Mouse (Mus musculus) lung, embryonic 15.5 days (tissue): ENCODE measurements at regions not wholly inside any gene's neighbourhood (a gene's known extent, or its start where the extent isn't known, plus 50 kb on each side); places are given as distances from the start of the nearest gene placed in this dataset.

Source experiments
- ATAC-seq: fragments of 200-750 bp; cut with Nextera tagmentation; 2 replicates; pipeline ENCODE4 v1.8.0; 2017; ENCODE audit warnings: moderate number of reproducible peaks, borderline replicate concordance; ENCODE audit not compliant: low FRiP score, low TSS enrichment; ENCODE audit errors: extremely low read depth
- H3K27ac ChIP-seq: fragments of 300-500 bp; sonication (generic); 2 replicates; pipeline ENCODE4 v1.5.1; 2015; ENCODE audit warnings: moderate library complexity, mild to moderate bottlenecking, inconsistent platforms
- H3K27me3 ChIP-seq: fragments of 300-500 bp; sonication (generic); 2 replicates; pipeline ENCODE4 v1.6.1; 2015; ENCODE audit warnings: inconsistent platforms
- H3K36me3 ChIP-seq: fragments of 300-500 bp; sonication (generic); 2 replicates; pipeline ENCODE4 v1.6.1; 2015; ENCODE audit warnings: inconsistent platforms
- H3K4me1 ChIP-seq: fragments of 300-500 bp; sonication (generic); 2 replicates; pipeline ENCODE4 v1.6.1; 2015; ENCODE audit warnings: inconsistent platforms
- H3K4me2 ChIP-seq: fragments of 300-500 bp; sonication (generic); 2 replicates; pipeline ENCODE4 v1.6.1; 2015; ENCODE audit warnings: inconsistent platforms, mild to moderate bottlenecking, moderate library complexity
- H3K4me3 ChIP-seq: fragments of 300-500 bp; sonication (generic); 2 replicates; pipeline ENCODE4 v1.5.1; 2015; ENCODE audit warnings: mild to moderate bottlenecking, inconsistent platforms
- H3K9ac ChIP-seq: fragments of 300-500 bp; sonication (generic); 2 replicates; pipeline ENCODE4 v1.6.1; 2015; ENCODE audit warnings: inconsistent platforms
- H3K9me3 ChIP-seq: fragments of 300-500 bp; sonication (generic); 2 replicates; pipeline ENCODE4 v1.6.1; 2016; ENCODE audit warnings: inconsistent platforms
- WGBS: fragments of 180-500 bp; shearing (Covaris S2); methylation state at CpG from one replicate; pipeline ENCODE4 v1.1.7; 2015; 5-methylcytosine and 5-hydroxymethylcytosine counted together

DNA sequence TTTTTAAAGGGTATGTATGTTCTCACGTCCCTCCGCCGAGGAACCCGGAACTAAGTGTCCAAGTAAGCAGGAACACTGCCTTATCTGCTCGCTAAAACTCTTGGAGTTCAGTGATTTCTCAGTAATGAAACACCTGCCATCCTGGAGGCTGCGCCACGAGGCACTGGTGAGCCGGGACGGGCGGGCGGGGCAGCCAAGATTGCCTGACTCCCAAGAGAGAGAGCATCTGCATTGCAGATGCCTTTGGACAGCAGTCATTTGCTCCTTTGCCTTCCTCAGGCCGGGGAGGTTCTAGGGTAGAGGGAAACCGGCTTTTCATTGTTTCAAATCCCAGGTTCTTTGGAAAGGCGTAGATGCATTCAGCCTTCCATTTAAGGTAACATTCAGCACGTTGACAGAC lies 450.8 kb downstream of the Zfp704 start:
- Histone ChIP-seq H3K4me3 (no peak overlapping the region), H3K27ac (no peak overlapping the region), H3K27me3 (no peaks in the 10 kb centered on the region), H3K36me3 (no peaks in the 10 kb centered on the region), H3K4me1 (no peaks in the 10 kb centered on the region), H3K9me3 (no peaks in the 10 kb centered on the region), H3K9ac (no peak overlapping the region), H3K4me2 (no peak overlapping the region)
- WGBS = 26% methylated on average over 15 of the region's 15 CpGs
- ATAC-seq = no peak

DNA sequence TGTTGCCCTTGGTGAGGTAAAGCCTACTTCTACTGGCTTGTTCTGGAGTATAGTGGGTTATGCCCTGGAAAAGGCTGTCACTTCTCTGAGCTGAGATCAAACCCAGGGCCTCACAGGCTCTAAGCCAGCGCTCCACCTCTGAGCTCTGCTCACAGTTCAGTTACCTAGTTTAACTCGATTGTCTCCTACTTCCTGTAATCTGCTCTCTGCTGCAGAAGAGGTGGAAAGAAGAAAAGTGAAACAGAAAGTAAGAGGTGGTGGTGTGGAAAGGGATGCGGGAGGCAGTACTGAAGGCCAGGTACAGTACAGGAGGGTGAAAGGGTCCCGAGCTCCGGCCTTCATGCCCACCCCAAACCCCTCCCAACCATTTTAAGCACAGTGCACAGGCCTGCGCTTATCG lies 455.7 kb downstream of the Zfp704 start:
- H3K4me1 ChIP-seq = no peaks in the 10 kb centered on the region
- H3K27me3 ChIP-seq = no peaks in the 10 kb centered on the region
- ATAC-seq = no peak
- no peak overlapping the region for H3K27ac ChIP-seq
- no peak overlapping the region for H3K4me3 ChIP-seq
- H3K9ac ChIP-seq = no peak overlapping the region
- no peak overlapping the region for H3K4me2 ChIP-seq
- H3K36me3 ChIP-seq = no peaks in the 10 kb centered on the region
- WGBS = 72% methylated on average over 7 of the region's 7 CpGs
- H3K9me3 ChIP-seq = no peaks in the 10 kb centered on the region

DNA sequence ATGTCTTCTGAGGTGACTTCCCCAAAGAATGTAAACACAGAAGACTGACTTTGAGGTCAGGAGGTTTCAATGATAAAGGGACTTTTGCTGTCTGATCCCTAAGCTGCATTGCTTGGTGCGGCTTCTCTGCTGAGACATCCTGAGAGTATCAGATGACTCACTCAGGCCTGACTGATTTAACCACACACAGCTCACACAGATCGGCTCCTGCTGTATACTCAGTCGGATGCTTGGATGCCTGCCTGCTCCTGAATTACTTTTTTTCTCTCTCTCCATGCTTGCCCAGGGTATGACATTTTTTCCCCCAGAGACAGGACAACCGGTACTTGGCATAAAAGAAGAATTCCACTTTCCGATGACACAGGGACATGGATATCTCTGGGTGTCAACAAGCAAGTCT lies 456.2 kb downstream of the Zfp704 start:
- Histone ChIP-seq H3K4me2 (no peak overlapping the region), H3K27ac (no peak overlapping the region), H3K4me3 (no peak overlapping the region), H3K36me3 (no peaks in the 10 kb centered on the region), H3K9me3 (no peaks in the 10 kb centered on the region), H3K4me1 (no peaks in the 10 kb centered on the region), H3K9ac (no peak overlapping the region), H3K27me3 (no peaks in the 10 kb centered on the region)
- no peak for ATAC-seq
- WGBS = 36% methylated on average over 5 of the region's 5 CpGs

DNA sequence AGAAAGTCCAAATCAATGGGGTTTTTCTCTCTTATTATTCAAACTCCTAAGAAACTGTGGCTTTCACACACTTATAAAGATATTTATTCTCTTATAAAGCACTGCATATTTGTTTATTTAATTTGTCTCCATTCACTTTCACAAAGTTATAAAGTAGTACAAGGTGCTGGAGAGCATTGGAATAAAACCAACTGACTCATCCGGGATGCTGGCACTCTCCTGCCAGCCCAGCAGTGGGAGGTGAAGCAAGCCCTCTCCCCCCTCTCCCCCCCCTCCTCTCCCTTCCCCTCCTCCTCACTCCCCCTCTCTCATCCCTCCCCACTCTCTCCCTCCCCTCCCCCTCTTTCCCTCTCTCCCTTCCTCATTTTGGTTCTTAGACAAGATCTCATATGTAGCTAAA lies 457.6 kb downstream of the Zfp704 start:
- ATAC-seq = no peak
- Histone ChIP-seq H3K4me2 (no peak overlapping the region), H3K27me3 (no peaks in the 10 kb centered on the region), H3K36me3 (no peaks in the 10 kb centered on the region), H3K9me3 (no peaks in the 10 kb centered on the region), H3K4me1 (no peaks in the 10 kb centered on the region), H3K27ac (no peak overlapping the region), H3K4me3 (no peak overlapping the region), H3K9ac (no peak overlapping the region)
- 23% methylated on average over 1 of the region's 1 CpGs for WGBS

DNA sequence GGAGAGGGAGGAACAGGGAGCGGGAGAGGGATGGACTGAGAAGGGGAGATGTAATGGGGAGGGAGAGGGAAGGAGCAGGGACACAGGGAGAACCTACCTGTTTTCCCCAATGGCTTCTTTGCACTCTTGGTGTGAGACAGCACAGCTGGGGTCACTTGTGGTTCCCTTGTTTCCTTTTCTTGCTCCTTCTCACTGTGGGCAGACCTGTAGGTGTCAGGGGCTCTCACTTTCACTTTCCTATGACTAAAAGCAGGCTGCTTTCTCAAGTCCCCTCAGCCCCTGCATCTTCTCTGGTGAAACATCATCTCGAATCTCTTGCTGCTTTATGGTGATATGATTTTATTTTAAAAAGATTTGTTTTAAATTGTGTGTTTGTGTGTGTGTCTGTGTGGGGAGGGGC lies 458.3 kb downstream of the Zfp704 start:
- no peak overlapping the region for H3K27ac ChIP-seq
- no peak overlapping the region for H3K4me3 ChIP-seq
- H3K9me3 ChIP-seq = no peaks in the 10 kb centered on the region
- no peak overlapping the region for H3K9ac ChIP-seq
- H3K27me3 ChIP-seq = no peaks in the 10 kb centered on the region
- ATAC-seq = no peak
- WGBS = 41% methylated on average over 2 of the region's 2 CpGs
- no peaks in the 10 kb centered on the region for H3K36me3 ChIP-seq
- H3K4me1 ChIP-seq = no peaks in the 10 kb centered on the region
- H3K4me2 ChIP-seq = no peak overlapping the region

DNA sequence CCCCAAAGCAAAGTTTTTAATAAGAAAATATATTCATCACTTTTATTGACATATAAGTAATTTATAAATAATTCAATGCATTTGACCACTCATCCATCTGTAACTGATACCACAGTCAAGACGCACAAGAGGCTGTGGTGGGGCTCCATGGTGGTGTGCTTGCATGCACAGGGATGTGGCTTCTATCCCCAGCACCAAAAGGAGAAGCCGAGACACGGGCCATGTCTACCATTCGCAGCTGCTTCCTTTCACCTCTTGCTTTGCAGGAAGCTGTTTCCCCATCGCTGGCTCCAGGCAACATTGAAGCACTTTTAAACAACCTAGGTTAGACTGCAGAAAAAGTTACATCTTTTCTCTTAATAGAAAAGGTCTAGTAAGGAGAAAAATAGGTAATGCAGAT lies 461.3 kb downstream of the Zfp704 start:
- Histone ChIP-seq H3K4me1 (no peaks in the 10 kb centered on the region), H3K4me2 (no peak overlapping the region), H3K9me3 (no peaks in the 10 kb centered on the region), H3K27ac (no peak overlapping the region), H3K36me3 (no peaks in the 10 kb centered on the region), H3K27me3 (no peaks in the 10 kb centered on the region), H3K9ac (no peak overlapping the region), H3K4me3 (no peak overlapping the region)
- no peak for ATAC-seq
- 70% methylated on average over 5 of the region's 5 CpGs for WGBS

DNA sequence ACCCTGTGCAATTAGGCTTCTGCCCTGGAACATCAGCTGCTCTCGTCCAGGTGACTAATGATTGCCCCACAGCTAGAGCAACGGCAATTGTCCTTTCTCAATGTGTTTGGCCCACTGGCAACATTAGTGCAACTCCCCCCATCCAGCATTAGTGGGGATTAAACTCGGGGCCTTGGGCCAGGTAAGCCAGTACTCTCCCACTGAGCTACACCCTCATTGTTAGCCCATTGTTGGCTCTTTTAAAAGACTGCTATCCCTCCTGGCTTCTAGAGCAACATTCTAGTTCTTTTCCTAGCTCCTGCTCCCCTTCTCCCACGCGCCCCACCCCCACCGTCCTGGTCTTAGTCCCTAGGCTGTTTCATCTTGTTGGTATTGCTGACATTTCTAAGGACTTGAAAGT lies 463.4 kb downstream of the Zfp704 start:
- no peak for ATAC-seq
- H3K9ac ChIP-seq = no peak overlapping the region
- H3K9me3 ChIP-seq = no peaks in the 10 kb centered on the region
- no peak overlapping the region for H3K4me2 ChIP-seq
- no peaks in the 10 kb centered on the region for H3K27me3 ChIP-seq
- no peaks in the 10 kb centered on the region for H3K4me1 ChIP-seq
- no peak overlapping the region for H3K4me3 ChIP-seq
- whole genome bisulfite sequencing = 63% methylated on average over 6 of the region's 6 CpGs
- H3K36me3 ChIP-seq = no peaks in the 10 kb centered on the region
- no peak overlapping the region for H3K27ac ChIP-seq

DNA sequence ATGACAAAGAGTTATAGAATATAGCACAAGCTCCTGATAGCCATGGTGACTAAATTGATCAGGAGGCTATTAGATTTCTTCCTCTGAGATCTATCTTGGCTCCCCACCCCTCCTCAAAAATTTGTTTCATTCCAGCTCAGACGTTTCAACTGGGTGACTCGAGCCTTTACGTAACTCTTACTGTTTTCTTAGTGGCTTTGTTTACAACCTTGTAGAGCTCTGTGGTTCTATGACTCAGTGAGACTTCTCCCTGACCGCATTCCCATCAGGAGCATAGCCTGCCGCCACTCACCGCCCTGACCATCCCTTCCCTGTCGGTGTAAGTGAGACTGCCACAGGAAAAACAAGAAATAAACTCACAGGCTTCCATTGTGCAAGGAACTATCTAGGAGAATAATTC lies 464.3 kb downstream of the Zfp704 start:
- WGBS = 73% methylated on average over 7 of the region's 7 CpGs
- Histone ChIP-seq H3K27me3 (no peaks in the 10 kb centered on the region), H3K36me3 (no peaks in the 10 kb centered on the region), H3K27ac (no peak overlapping the region), H3K4me1 (no peaks in the 10 kb centered on the region), H3K9ac (no peak overlapping the region), H3K4me2 (no peak overlapping the region), H3K4me3 (no peak overlapping the region), H3K9me3 (no peaks in the 10 kb centered on the region)
- no peak for ATAC-seq

DNA sequence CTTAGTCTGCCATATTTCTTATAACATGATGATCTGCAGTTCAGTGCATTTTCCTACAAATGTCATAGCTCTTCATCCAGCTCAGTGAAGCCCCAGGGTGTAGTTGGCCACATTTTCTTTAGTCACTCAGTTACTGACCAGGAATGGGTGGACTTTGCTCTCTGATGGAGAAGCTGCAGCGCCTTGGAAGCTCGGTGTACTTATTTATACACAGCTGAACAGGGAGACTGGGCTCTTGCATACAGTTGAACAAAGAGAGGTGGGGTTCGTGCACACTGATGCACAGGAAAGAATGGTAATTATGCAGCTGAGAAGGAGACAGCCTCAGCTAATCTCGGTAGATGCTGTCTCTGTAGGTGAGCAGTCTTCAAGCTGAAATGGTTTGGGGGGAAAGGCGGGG lies 468.0 kb downstream of the Zfp704 start:
- no peak for ATAC-seq
- Histone ChIP-seq H3K27me3 (no peaks in the 10 kb centered on the region), H3K36me3 (no peaks in the 10 kb centered on the region), H3K4me2 (no peak overlapping the region), H3K4me1 (no peaks in the 10 kb centered on the region), H3K9ac (no peak overlapping the region), H3K4me3 (no peak overlapping the region), H3K27ac (no peak overlapping the region), H3K9me3 (no peaks in the 10 kb centered on the region)
- 76% methylated on average over 5 of the region's 5 CpGs for WGBS

DNA sequence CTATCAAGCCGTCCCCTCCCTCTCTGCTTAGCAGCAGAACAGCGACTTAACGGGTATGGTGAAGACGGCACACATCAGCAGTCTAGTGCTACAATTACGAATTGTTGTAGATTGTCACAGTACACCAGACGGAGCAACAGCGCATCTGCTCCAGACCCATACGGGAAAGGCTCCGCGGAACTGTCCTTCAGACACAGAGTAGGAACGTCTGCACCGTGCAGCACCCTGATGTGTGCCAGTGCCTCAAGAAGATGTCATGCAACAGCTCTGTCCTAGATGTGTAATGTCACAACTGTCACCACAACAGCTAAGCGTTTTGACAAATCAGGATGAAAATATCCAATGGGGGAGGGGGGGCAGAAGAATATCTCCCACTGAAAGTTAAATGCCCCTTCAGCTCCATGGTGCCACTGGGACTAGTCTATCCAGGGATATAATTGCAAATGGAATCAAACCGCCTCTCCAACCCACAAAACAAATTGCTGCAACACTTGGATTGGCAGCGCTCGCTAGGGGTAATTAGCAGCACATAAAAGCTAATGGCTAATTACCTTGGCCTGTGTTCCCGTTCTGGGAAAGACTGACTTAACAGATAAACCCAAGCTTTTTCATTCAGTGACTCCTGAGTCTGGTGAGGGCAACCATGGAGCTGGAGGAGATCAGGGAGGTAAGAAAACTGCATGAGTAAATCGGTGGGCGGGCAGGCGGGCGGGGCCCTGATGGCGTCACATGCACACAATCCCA lies 472.6 kb downstream of the Zfp704 start:
- Histone ChIP-seq H3K9me3 (no peaks in the 10 kb centered on the region), H3K27me3 (no peaks in the 10 kb centered on the region), H3K27ac (no peak overlapping the region), H3K9ac (no peak overlapping the region), H3K4me3 (no peak overlapping the region), H3K4me1 (no peaks in the 10 kb centered on the region), H3K4me2 (no peak overlapping the region), H3K36me3 (no peaks in the 10 kb centered on the region)
- no peak for ATAC-seq
- 82% methylated on average over 22 of the region's 22 CpGs for WGBS

DNA sequence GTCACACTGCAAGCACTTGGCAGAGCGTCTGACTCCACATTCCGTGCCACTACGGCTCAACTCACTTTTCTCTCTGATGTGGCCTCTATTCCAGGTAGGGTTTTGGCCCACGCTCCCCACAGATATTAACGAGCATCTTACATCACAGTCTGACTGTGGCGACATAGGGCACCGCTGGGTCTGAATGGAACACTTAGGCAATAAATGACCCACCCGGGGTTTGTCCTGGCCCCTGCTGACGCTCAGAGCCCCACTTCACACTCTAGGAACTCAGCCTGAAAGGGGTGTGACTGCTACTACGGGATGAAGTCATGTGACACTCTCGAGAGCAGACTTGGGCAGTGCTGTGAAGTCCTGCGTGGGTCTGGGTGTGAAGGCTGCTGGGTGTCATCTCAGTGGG lies 475.9 kb downstream of the Zfp704 start:
- Histone ChIP-seq H3K36me3 (no peaks in the 10 kb centered on the region), H3K4me1 (no peaks in the 10 kb centered on the region), H3K9me3 (no peaks in the 10 kb centered on the region), H3K27me3 (no peaks in the 10 kb centered on the region), H3K4me2 (no peak overlapping the region), H3K4me3 (no peak overlapping the region), H3K9ac (no peak overlapping the region), H3K27ac (no peak overlapping the region)
- WGBS = 66% methylated on average over 12 of the region's 12 CpGs
- no peak for ATAC-seq

DNA sequence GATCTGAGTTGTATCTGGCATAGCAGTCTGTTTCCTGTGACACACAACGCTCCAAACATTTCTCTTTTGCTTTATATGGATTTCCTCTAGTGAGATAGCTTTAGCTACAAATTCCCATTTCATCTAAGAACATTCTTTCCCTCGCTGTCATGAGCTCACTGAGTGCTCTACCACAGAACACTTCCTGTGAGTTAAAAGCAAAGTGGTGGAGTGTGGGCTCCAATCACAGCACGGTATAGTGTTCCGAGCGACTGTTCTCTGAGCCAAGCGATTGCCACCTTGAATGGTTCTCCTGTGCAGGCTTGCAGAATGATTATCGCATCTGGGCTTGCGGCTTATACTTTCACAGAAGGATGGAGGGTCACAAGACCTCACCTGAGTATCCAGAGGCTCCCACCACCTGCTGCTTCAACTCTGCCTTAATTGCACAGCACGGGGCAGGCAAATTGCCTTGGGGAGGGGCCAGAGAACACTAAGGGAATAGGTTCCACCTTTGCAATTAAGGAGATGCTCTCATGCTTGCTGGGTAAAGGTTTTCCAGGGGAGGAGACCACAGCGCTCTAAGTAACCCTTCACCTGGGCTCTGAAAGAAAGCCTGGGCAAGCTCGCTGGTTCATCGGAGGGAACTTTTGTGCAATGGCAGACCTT lies 477.7 kb downstream of the Zfp704 start:
- no peak overlapping the region for H3K4me3 ChIP-seq
- no peaks in the 10 kb centered on the region for H3K36me3 ChIP-seq
- no peaks in the 10 kb centered on the region for H3K4me1 ChIP-seq
- H3K27me3 ChIP-seq = no peaks in the 10 kb centered on the region
- H3K27ac ChIP-seq = no peak overlapping the region
- no peak overlapping the region for H3K9ac ChIP-seq
- 70% methylated on average over 12 of the region's 12 CpGs for WGBS
- no peaks in the 10 kb centered on the region for H3K9me3 ChIP-seq
- no peak for ATAC-seq
- no peak overlapping the region for H3K4me2 ChIP-seq
